Mouse (Mus musculus): ENCODE results near the gene Dync1li2. TPM values are rescaled to one million over a fixed set of nuclear protein-coding genes. Genes with fewer than 3 reads are reported as not detected.
A peak's percentile ranks its signal among the peaks of the same experiment; 100 is the strongest.

Dync1li2 gene
- polyA plus RNA-seq, 1 experiment = 8.4 TPM

- Histone ChIP-seq H3K4me1 (ENCODE audit: control insufficient read depth, insufficient read depth, insufficient read length) (peaks cover 7% of the 10 kb centered on the region; the same call in 1 of the 2 replicates), H3K27me3 (ENCODE audit: control insufficient read depth, insufficient read depth, low read length) (no peaks in the 10 kb centered on the region; the same call in 1 of the 2 replicates), H3K4me3 (ENCODE audit: extremely low read depth, insufficient read depth, insufficient read length) (no peak overlapping the region), H3K36me3 (ENCODE audit: control insufficient read depth, insufficient read depth, low read length) (no peaks in the 10 kb centered on the region), H3K27ac (ENCODE audit: insufficient read depth, low read length) (no peak overlapping the region)
- DNase-seq (ENCODE audit: low read depth in 1 of 2, low spot score in 2 of 2) = no peak
- TF ChIP-seq POLR2A (IDR thresholded peaks at IDR 0.05; ENCODE audit: low read depth, low read length) (no peak), CTCF (IDR thresholded peaks at IDR 0.05; ENCODE audit: extremely low read depth, insufficient read depth, insufficient read length, insufficient replicate concordance) (no peak)
- WGBS = 83% methylated on average over 7 of the region's 7 CpGs
Measured at GRCm38 (mm10) chr8:104410628-104411273, 32.1 kb downstream of the Dync1li2 start.

DNA sequence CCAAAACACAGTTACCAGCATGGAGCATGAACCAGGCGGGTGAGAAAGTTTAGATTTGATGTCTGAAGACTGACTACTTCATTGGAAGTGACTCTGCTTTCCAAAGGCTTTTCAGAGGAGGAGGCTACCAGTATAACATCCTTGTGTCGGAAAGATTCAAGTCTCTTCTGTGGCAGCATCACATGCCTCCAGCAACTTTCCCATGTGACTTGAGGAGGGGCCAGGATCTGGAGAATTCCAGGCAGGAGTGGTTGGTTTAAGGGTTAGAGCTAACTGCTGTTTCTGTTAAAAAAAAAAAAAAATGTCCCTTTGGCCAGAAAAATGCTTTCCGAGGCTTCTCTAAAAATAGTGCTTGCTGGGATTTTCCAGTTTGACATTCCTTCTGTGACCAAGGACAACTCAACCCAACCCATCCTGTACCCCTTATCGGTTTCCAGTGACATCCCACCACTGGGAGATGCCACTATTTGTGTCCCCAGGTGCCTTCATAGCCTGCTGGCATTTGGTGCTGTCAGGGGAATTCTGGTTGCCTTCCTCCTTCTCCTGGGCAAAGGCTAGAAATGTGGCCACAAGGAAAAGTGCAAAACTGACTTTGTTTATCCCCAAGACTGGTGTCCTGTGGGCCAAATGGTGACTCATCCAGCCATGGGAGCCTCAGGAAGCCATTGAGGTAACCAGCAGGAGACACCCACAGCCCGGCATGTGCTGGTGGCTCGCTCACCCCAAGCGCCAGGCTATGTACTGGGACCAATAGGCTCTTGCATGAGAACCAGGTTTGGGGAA, 34.3 kb downstream of the Dync1li2 start:
- peak overlapping the region; percentile 67 for H3K27ac ChIP-seq (ENCODE audit: insufficient read depth, low read length)
- DNase-seq (ENCODE audit: low read depth in 1 of 2, low spot score in 2 of 2) = no peak
- no peaks in the 10 kb centered on the region; the same call in 1 of the 2 replicates for H3K27me3 ChIP-seq (ENCODE audit: control insufficient read depth, insufficient read depth, low read length)
- no peaks in the 10 kb centered on the region for H3K36me3 ChIP-seq (ENCODE audit: control insufficient read depth, insufficient read depth, low read length)
- 81% methylated on average over 7 of the region's 7 CpGs for WGBS
- TF ChIP-seq CTCF (IDR thresholded peaks at IDR 0.05; ENCODE audit: extremely low read depth, insufficient read depth, insufficient read length, insufficient replicate concordance) = no peak
- TF ChIP-seq POLR2A (IDR thresholded peaks at IDR 0.05; ENCODE audit: low read depth, low read length) = no peak
- peaks cover 7% of the 10 kb centered on the region; the same call in 1 of the 2 replicates for H3K4me1 ChIP-seq (ENCODE audit: control insufficient read depth, insufficient read depth, insufficient read length)
- H3K4me3 ChIP-seq (ENCODE audit: extremely low read depth, insufficient read depth, insufficient read length) = no peak overlapping the region

- TF ChIP-seq POLR2A (IDR thresholded peaks at IDR 0.05; ENCODE audit: low read depth, low read length) = no peak
- TF ChIP-seq CTCF (IDR thresholded peaks at IDR 0.05; ENCODE audit: extremely low read depth, insufficient read depth, insufficient read length, insufficient replicate concordance) = no peak
- 91% methylated on average over 6 of the region's 6 CpGs for WGBS
- no peaks in the 10 kb centered on the region for H3K36me3 ChIP-seq (ENCODE audit: control insufficient read depth, insufficient read depth, low read length)
Measured at GRCm38 (mm10) chr8:104406340-104407128, 36.3 kb downstream of the Dync1li2 start.

GRCm38 (mm10) chr8:104405430-104406187, 37.2 kb downstream of the Dync1li2 start:
- Histone ChIP-seq H3K27me3 (ENCODE audit: control insufficient read depth, insufficient read depth, low read length) (no peaks in the 10 kb centered on the region; the same call in 1 of the 2 replicates), H3K4me1 (ENCODE audit: control insufficient read depth, insufficient read depth, insufficient read length) (no peaks in the 10 kb centered on the region), H3K27ac (ENCODE audit: insufficient read depth, low read length) (no peak overlapping the region), H3K36me3 (ENCODE audit: control insufficient read depth, insufficient read depth, low read length) (no peaks in the 10 kb centered on the region), H3K4me3 (ENCODE audit: extremely low read depth, insufficient read depth, insufficient read length) (no peak overlapping the region)
- WGBS = 79% methylated on average over 15 of the region's 15 CpGs
- TF ChIP-seq CTCF (IDR thresholded peaks at IDR 0.05; ENCODE audit: extremely low read depth, insufficient read depth, insufficient read length, insufficient replicate concordance) (no peak), POLR2A (IDR thresholded peaks at IDR 0.05; ENCODE audit: low read depth, low read length) (no peak)
- DNase-seq (ENCODE audit: low read depth in 1 of 2, low spot score in 2 of 2) = no peak

More at GRCm38 (mm10) chr8:104406340-104407128, 36.3 kb downstream of the Dync1li2 start:
- H3K27ac ChIP-seq (ENCODE audit: insufficient read depth, low read length) = no peak overlapping the region
- no peak for DNase-seq (ENCODE audit: low read depth in 1 of 2, low spot score in 2 of 2)
- H3K4me3 ChIP-seq (ENCODE audit: extremely low read depth, insufficient read depth, insufficient read length) = no peak overlapping the region
- H3K4me1 ChIP-seq (ENCODE audit: control insufficient read depth, insufficient read depth, insufficient read length) = peaks cover 4% of the 10 kb centered on the region; the same call in 1 of the 2 replicates
- H3K27me3 ChIP-seq (ENCODE audit: control insufficient read depth, insufficient read depth, low read length) = no peaks in the 10 kb centered on the region; the same call in 1 of the 2 replicates

DNA sequence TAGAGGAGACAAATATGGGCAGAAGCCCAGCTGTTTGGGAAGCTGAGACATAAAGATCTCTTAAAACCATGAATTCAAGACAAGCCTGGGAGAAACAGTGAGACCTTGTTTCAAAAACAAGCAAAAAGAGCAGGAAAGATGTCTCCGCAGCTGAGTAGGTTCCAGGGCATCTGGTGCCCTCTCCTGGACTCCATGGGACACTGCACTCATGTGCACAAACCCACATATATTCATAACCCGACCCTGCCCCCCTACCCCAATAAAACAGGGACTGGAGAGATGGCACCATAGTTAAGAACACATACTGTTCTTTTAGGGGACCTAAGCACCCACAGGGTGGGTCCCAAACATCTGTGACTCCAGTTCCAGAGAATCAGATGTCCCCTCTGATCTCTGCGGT, 39.3 kb downstream of the Dync1li2 start:
- H3K27me3 ChIP-seq (ENCODE audit: control insufficient read depth, insufficient read depth, low read length) = no peaks in the 10 kb centered on the region
- WGBS = 78% methylated on average over 3 of the region's 3 CpGs
- H3K36me3 ChIP-seq (ENCODE audit: control insufficient read depth, insufficient read depth, low read length) = no peaks in the 10 kb centered on the region
- H3K4me1 ChIP-seq (ENCODE audit: control insufficient read depth, insufficient read depth, insufficient read length) = no peaks in the 10 kb centered on the region
- TF ChIP-seq POLR2A (IDR thresholded peaks at IDR 0.05; ENCODE audit: low read depth, low read length) (no peak), CTCF (IDR thresholded peaks at IDR 0.05; ENCODE audit: extremely low read depth, insufficient read depth, insufficient read length, insufficient replicate concordance) (no peak)
- H3K27ac ChIP-seq (ENCODE audit: insufficient read depth, low read length) = no peak overlapping the region
- no peak for DNase-seq (ENCODE audit: low read depth in 1 of 2, low spot score in 2 of 2)
- H3K4me3 ChIP-seq (ENCODE audit: extremely low read depth, insufficient read depth, insufficient read length) = no peak overlapping the region
